In the genomic region with DNA sequence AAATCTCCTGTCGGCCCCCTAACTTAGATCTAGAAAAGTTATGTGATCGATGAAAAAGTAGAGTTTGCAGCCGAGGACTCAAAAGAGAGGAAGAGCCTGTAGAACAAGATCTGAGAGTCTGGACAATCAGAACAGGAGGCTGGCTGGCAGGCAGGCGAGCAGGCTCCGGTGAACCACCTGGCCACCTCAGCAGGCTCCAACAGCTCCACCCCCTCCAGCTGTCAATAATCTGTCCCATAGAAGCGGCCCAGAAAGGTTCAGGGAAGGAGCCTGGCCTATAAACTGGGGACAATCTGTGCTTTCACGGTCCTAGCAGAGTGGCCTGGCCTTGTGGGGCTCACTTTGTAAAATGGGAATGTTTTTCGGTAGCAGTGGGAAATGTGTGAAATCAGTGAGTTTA, we compare ENCODE assay signal across 30 mouse cellular contexts.
DNase-seq lines count a peak whose midpoint lies in the region; ATAC-seq lines count a peak whose summit lies in the region.
"Had no signal": no experiment of that assay in that cellular context is flagged by ENCODE, and none has a peak within 500 bp of the region (broad histone marks: within the 10 kb centered on the region; RNA-seq: fewer than 3 reads in every experiment).

No protein-coding gene starts in this region.

- no peak overlapping the region for H3K4me3 ChIP-seq in midbrain, embryonic 11.5 days (ENCODE audit: low read depth, low read length)
- no peak overlapping the region for H3K4me3 ChIP-seq in midbrain, embryonic 14.5 days (replicated peaks; ENCODE audit: low read depth, low read length)
- H3K4me3 ChIP-seq: erythroblast, embryonic 14.5 days; gastrocnemius, adult 2 months; heart, adult 2 months; heart, embryonic 12.5 days; kidney, embryonic 15.5 days; myocyte; neural tube, embryonic 13.5 days had no signal

- H3K4me1 ChIP-seq in midbrain, embryonic 11.5 days (ENCODE audit: control insufficient read depth, insufficient read depth, low read length) = no peaks in the 10 kb centered on the region
- no peaks in the 10 kb centered on the region for H3K4me1 ChIP-seq in midbrain, embryonic 14.5 days (ENCODE audit: control insufficient read depth, insufficient read depth, low read length)
- H3K4me1 ChIP-seq: heart, embryonic 12.5 days; kidney, embryonic 15.5 days; neural tube, embryonic 13.5 days had no signal

- DNase-seq in midbrain, embryonic 11.5 days (ENCODE audit: low spot score, missing footprints) = peak; percentile 39
- DNase-seq in midbrain, embryonic 14.5 days = no peak
- peak; percentile 91 for DNase-seq in cerebellum, adult 11 months
- DNase-seq in cerebellum, adult 8-10 months = peak; percentile 92
- DNase-seq in cerebellum, postnatal 25 days = peak; percentile 94 to 95
- no peak for DNase-seq in layer of hippocampus, adult 18-20 months (ENCODE audit: low spot score in 2 of 2)
- no peak for DNase-seq in layer of hippocampus, adult 9-11 months
- DNase-seq in adrenal gland, postnatal 14 days = no peak
- DNase-seq: adrenal gland, adult 2 months; B cell, adult 2 months; gastrocnemius, adult 2 months; gastrocnemius, postnatal 36 days; heart, adult 2 months; heart, postnatal 4 days; kidney, adult 11 months; kidney, postnatal 36 days; layer of hippocampus, postnatal 36 days; liver; lung, adult 2 months; lung, postnatal 10 days had no signal

- no peak overlapping the region for H3K4me2 ChIP-seq in midbrain, embryonic 11.5 days
- H3K4me2 ChIP-seq in midbrain, embryonic 14.5 days (ENCODE audit: low read length) = no peak overlapping the region
- H3K4me2 ChIP-seq: heart, embryonic 12.5 days; hindbrain, embryonic 14.5 days; kidney, embryonic 15.5 days; neural tube, embryonic 13.5 days had no signal

- H3K9me3 ChIP-seq in midbrain, embryonic 11.5 days (ENCODE audit: control insufficient read depth, low read length) = no peaks in the 10 kb centered on the region
- H3K9me3 ChIP-seq in midbrain, embryonic 14.5 days (ENCODE audit: control insufficient read depth, low read length) = 0 out of 2 replicates have a peak, but pooled peaks cover 8% of the 10 kb centered on the region

- no peak overlapping the region for H3K27ac ChIP-seq in midbrain, embryonic 11.5 days (ENCODE audit: low read depth, low read length)
- no peak overlapping the region for H3K27ac ChIP-seq in midbrain, embryonic 14.5 days (replicated peaks; ENCODE audit: low read depth, low read length)
- H3K27ac ChIP-seq: gastrocnemius, adult 2 months; heart, adult 2 months; hindbrain, embryonic 14.5 days; kidney, embryonic 15.5 days; liver, embryonic 14.5 days; macrophage; neural tube, embryonic 13.5 days had no signal

- no peak for ATAC-seq in midbrain, embryonic 11.5 days (ENCODE audit: low FRiP score)
- ATAC-seq in midbrain, embryonic 14.5 days (ENCODE audit: low FRiP score, low TSS enrichment) = no peak
- ATAC-seq: inflammation-experienced regulatory T-cells, adult 6 months; midbrain, embryonic 16.5 days had no signal

- WGBS in midbrain, embryonic 11.5 days = 70% methylated on average over 8 of the region's 8 CpGs
- 71% methylated on average over 8 of the region's 8 CpGs for WGBS in midbrain, embryonic 14.5 days

- no peaks in the 10 kb centered on the region for H3K27me3 ChIP-seq in midbrain, embryonic 11.5 days (ENCODE audit: control insufficient read depth, insufficient read depth, low read length)
- no peaks in the 10 kb centered on the region for H3K27me3 ChIP-seq in midbrain, embryonic 14.5 days (ENCODE audit: control insufficient read depth, insufficient read depth, low read length)
- H3K27me3 ChIP-seq: heart, embryonic 12.5 days; kidney, embryonic 15.5 days; neural tube, embryonic 13.5 days had no signal

- H3K9ac ChIP-seq in midbrain, embryonic 11.5 days (ENCODE audit: low read length) = no peak overlapping the region
- no peak overlapping the region for H3K9ac ChIP-seq in midbrain, embryonic 14.5 days (replicated peaks; ENCODE audit: low read length)
- H3K9ac ChIP-seq: heart, embryonic 12.5 days; hindbrain, embryonic 14.5 days; kidney, embryonic 15.5 days; liver, embryonic 14.5 days; neural tube, embryonic 13.5 days had no signal

- no peaks in the 10 kb centered on the region for H3K36me3 ChIP-seq in midbrain, embryonic 11.5 days (ENCODE audit: control insufficient read depth, insufficient read depth, low read length)
- no peaks in the 10 kb centered on the region for H3K36me3 ChIP-seq in midbrain, embryonic 14.5 days (ENCODE audit: control insufficient read depth, insufficient read depth, low read length)
- H3K36me3 ChIP-seq: heart, embryonic 12.5 days; kidney, embryonic 15.5 days had no signal

Comparison
In these comparisons a context has a peak if more than half of its experiments do, and no peak if none do; other contexts are left out.
1. DNase-seq: peak in midbrain, embryonic 11.5 days (single experiment), cerebellum, adult 11 months (single experiment), cerebellum, adult 8-10 months (single experiment) and cerebellum, postnatal 25 days (2 of 2); none in midbrain, embryonic 14.5 days (single experiment), layer of hippocampus, adult 18-20 months (0 of 2), layer of hippocampus, adult 9-11 months (single experiment) and adrenal gland, postnatal 14 days (single experiment).